Mouse (Mus musculus): ENCODE results near the gene Hipk2. TPM values are rescaled to one million over a fixed set of nuclear protein-coding genes. Genes with fewer than 3 reads are reported as not detected.

The Hipk2 gene
- polyA plus RNA-seq, 2 experiments = 11.9 to 12.3 TPM

GRCm38 (mm10) chr6:38893615-38894014, 17.6 kb upstream of the Hipk2 start:
- WGBS = 74% methylated on average over 3 of the region's 3 CpGs
- no peak overlapping the region for H3K9ac ChIP-seq (ENCODE audit: low read depth, low read length, severe bottlenecking)
- no peak overlapping the region for H3K4me3 ChIP-seq (replicated peaks; ENCODE audit: low read length)
- H3K27me3 ChIP-seq (ENCODE audit: control insufficient read depth, insufficient read depth, low read length) = no peaks in the 10 kb centered on the region
- no peaks in the 10 kb centered on the region for H3K4me1 ChIP-seq (ENCODE audit: control insufficient read depth, insufficient read depth, low read length)
- H3K27ac ChIP-seq (replicated peaks; ENCODE audit: low read depth, low read length) = no peak overlapping the region
- H3K9me3 ChIP-seq (ENCODE audit: control insufficient read depth, low read length) = no peaks in the 10 kb centered on the region
- H3K4me2 ChIP-seq (replicated peaks; ENCODE audit: low read depth, low read length, severe bottlenecking) = no peak overlapping the region
- DNase-seq (ENCODE audit: low spot score) (no peak), ATAC-seq (ENCODE audit: low FRiP score, low read depth) (no peak)
- no peaks in the 10 kb centered on the region for H3K36me3 ChIP-seq (ENCODE audit: control insufficient read depth, insufficient read depth, low read length)
- no peak for TF ChIP-seq POLR2A (IDR thresholded peaks at IDR 0.05; ENCODE audit: borderline replicate concordance, extremely low read depth, insufficient read depth, insufficient read length)

- Histone ChIP-seq H3K9me3 (ENCODE audit: control insufficient read depth, low read length) (no peaks in the 10 kb centered on the region), H3K4me2 (replicated peaks; ENCODE audit: low read depth, low read length, severe bottlenecking) (no peak overlapping the region), H3K4me3 (replicated peaks; ENCODE audit: low read length) (no peak overlapping the region), H3K27me3 (ENCODE audit: control insufficient read depth, insufficient read depth, low read length) (no peaks in the 10 kb centered on the region), H3K9ac (ENCODE audit: low read depth, low read length, severe bottlenecking) (no peak overlapping the region), H3K36me3 (ENCODE audit: control insufficient read depth, insufficient read depth, low read length) (no peaks in the 10 kb centered on the region), H3K4me1 (ENCODE audit: control insufficient read depth, insufficient read depth, low read length) (no peaks in the 10 kb centered on the region), H3K27ac (replicated peaks; ENCODE audit: low read depth, low read length) (no peak overlapping the region)
- WGBS = 63% methylated on average over 2 of the region's 2 CpGs
- TF ChIP-seq POLR2A (IDR thresholded peaks at IDR 0.05; ENCODE audit: borderline replicate concordance, extremely low read depth, insufficient read depth, insufficient read length) = no peak
- DNase-seq (ENCODE audit: low spot score) = no peak
- ATAC-seq (ENCODE audit: low FRiP score, low read depth) = no peak
Measured at GRCm38 (mm10) chr6:38892017-38892416, 16.1 kb upstream of the Hipk2 start.

DNA sequence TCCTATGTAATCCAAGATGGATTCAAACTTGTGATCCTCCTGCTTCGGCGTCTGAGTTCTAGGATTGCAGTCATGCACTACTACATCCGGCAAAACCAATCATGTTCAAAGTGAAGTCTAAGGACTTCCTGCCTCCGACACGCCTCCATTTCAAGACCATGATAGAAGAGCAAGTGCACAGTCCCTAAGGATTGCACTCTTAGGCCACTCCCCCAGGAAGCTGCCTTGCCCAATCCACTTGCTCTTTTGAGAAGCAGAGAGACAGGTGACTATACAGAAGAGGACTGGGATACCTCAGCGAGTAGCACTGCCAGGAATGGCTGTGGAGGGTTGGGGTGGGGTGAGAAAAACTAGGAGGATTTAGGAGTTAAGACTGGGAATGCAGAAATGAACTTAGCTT, 13.2 kb upstream of the Hipk2 start:
- no peak overlapping the region for H3K4me3 ChIP-seq (replicated peaks; ENCODE audit: low read length)
- WGBS = 76% methylated on average over 6 of the region's 6 CpGs
- no peaks in the 10 kb centered on the region for H3K27me3 ChIP-seq (ENCODE audit: control insufficient read depth, insufficient read depth, low read length)
- H3K36me3 ChIP-seq (ENCODE audit: control insufficient read depth, insufficient read depth, low read length) = no peaks in the 10 kb centered on the region
- H3K9ac ChIP-seq (ENCODE audit: low read depth, low read length, severe bottlenecking) = no peak overlapping the region
- ATAC-seq (ENCODE audit: low FRiP score, low read depth) (no peak), DNase-seq (ENCODE audit: low spot score) (no peak)
- no peak for TF ChIP-seq POLR2A (IDR thresholded peaks at IDR 0.05; ENCODE audit: borderline replicate concordance, extremely low read depth, insufficient read depth, insufficient read length)
- no peaks in the 10 kb centered on the region for H3K9me3 ChIP-seq (ENCODE audit: control insufficient read depth, low read length)
- H3K27ac ChIP-seq (replicated peaks; ENCODE audit: low read depth, low read length) = no peak overlapping the region
- H3K4me1 ChIP-seq (ENCODE audit: control insufficient read depth, insufficient read depth, low read length) = no peaks in the 10 kb centered on the region; the same call in 1 of the 2 replicates
- no peak overlapping the region for H3K4me2 ChIP-seq (replicated peaks; ENCODE audit: low read depth, low read length, severe bottlenecking)

DNA sequence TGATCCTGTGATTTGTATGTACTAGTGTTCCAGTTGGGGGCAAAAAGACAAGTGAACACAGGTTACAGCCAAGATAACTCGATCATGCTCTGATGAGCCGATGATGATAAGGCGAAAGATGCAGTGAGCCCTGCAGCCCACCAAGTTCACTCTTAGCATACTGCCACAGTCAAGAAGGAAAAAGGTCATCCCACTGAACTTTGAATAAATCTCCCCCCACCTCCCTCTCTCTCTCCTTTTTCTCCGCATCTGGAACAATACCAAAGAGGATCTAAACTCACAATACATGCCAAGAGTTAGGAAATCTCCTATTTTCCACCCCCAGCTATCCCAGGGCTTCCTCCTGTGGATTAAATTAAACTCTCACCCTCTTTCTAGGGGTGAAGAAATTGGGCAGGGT, 11.5 kb upstream of the Hipk2 start:
- Histone ChIP-seq H3K36me3 (ENCODE audit: control insufficient read depth, insufficient read depth, low read length) (no peaks in the 10 kb centered on the region), H3K27me3 (ENCODE audit: control insufficient read depth, insufficient read depth, low read length) (no peaks in the 10 kb centered on the region), H3K4me3 (replicated peaks; ENCODE audit: low read length) (no peak overlapping the region), H3K4me2 (replicated peaks; ENCODE audit: low read depth, low read length, severe bottlenecking) (no peak overlapping the region), H3K9me3 (ENCODE audit: control insufficient read depth, low read length) (no peaks in the 10 kb centered on the region), H3K9ac (ENCODE audit: low read depth, low read length, severe bottlenecking) (no peak overlapping the region), H3K27ac (replicated peaks; ENCODE audit: low read depth, low read length) (no peak overlapping the region), H3K4me1 (ENCODE audit: control insufficient read depth, insufficient read depth, low read length) (peaks cover 15% of the 10 kb centered on the region)
- TF ChIP-seq POLR2A (IDR thresholded peaks at IDR 0.05; ENCODE audit: borderline replicate concordance, extremely low read depth, insufficient read depth, insufficient read length) = no peak
- ATAC-seq (ENCODE audit: low FRiP score, low read depth) (no peak), DNase-seq (ENCODE audit: low spot score) (no peak)
- 89% methylated on average over 4 of the region's 4 CpGs for WGBS

DNA sequence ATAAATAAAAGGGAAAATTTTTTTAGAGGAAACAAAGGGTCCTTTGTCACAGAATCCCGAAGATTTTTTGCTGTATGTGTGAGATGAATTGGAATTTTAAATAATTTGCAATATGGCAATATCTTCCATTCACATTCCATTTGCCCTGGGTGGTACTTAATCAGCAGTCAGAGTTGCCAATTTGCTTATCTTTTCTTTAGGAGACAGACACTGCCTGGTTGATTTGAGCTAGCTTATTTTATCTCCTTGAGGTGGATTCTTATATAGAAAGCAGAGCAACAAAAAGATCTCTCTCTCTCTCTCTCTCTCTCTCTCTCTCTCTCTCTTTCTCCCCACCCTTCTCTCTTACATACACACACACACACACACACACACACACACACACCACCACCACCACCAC, 9.2 kb upstream of the Hipk2 start:
- no peak overlapping the region for H3K4me3 ChIP-seq (replicated peaks; ENCODE audit: low read length)
- ATAC-seq (ENCODE audit: low FRiP score, low read depth) (no peak), DNase-seq (ENCODE audit: low spot score) (no peak)
- no peaks in the 10 kb centered on the region for H3K36me3 ChIP-seq (ENCODE audit: control insufficient read depth, insufficient read depth, low read length)
- H3K9ac ChIP-seq (ENCODE audit: low read depth, low read length, severe bottlenecking) = no peak overlapping the region
- TF ChIP-seq POLR2A (IDR thresholded peaks at IDR 0.05; ENCODE audit: borderline replicate concordance, extremely low read depth, insufficient read depth, insufficient read length) = no peak
- 76% methylated on average over 1 of the region's 1 CpGs for WGBS
- H3K27me3 ChIP-seq (ENCODE audit: control insufficient read depth, insufficient read depth, low read length) = no peaks in the 10 kb centered on the region
- peaks cover 15% of the 10 kb centered on the region for H3K4me1 ChIP-seq (ENCODE audit: control insufficient read depth, insufficient read depth, low read length)
- H3K9me3 ChIP-seq (ENCODE audit: control insufficient read depth, low read length) = no peaks in the 10 kb centered on the region
- no peak overlapping the region for H3K27ac ChIP-seq (replicated peaks; ENCODE audit: low read depth, low read length)
- H3K4me2 ChIP-seq (replicated peaks; ENCODE audit: low read depth, low read length, severe bottlenecking) = no peak overlapping the region

DNA sequence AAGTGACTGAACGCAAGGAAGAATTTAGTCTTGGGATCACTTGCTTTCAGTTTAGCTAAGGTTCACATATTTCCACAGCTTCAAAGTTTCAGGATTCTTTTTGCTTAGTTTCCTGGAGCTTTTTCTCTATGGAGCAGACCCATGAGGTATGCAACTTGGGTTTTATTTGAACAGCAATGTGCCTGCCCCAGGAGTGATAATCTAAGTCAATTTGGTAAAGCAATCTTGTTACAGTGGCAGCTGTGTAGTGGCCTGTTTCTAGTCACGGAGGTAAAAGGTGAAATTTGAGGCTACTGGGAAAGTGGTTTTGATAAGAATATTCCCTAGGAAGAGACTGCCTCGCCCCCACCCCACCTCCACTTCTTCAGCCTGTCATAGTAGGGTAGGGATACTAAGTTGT, 8.5 kb upstream of the Hipk2 start:
- WGBS = 59% methylated on average over 3 of the region's 3 CpGs
- no peak for DNase-seq (ENCODE audit: low spot score)
- H3K4me3 ChIP-seq (replicated peaks; ENCODE audit: low read length) = no peak overlapping the region
- no peak overlapping the region for H3K4me2 ChIP-seq (replicated peaks; ENCODE audit: low read depth, low read length, severe bottlenecking)
- no peak overlapping the region for H3K9ac ChIP-seq (ENCODE audit: low read depth, low read length, severe bottlenecking)
- no peaks in the 10 kb centered on the region for H3K36me3 ChIP-seq (ENCODE audit: control insufficient read depth, insufficient read depth, low read length)
- no peaks in the 10 kb centered on the region for H3K9me3 ChIP-seq (ENCODE audit: control insufficient read depth, low read length)
- no peaks in the 10 kb centered on the region for H3K27me3 ChIP-seq (ENCODE audit: control insufficient read depth, insufficient read depth, low read length)
- H3K4me1 ChIP-seq (ENCODE audit: control insufficient read depth, insufficient read depth, low read length) = peaks cover 15% of the 10 kb centered on the region
- no peak for TF ChIP-seq POLR2A (IDR thresholded peaks at IDR 0.05; ENCODE audit: borderline replicate concordance, extremely low read depth, insufficient read depth, insufficient read length)
- H3K27ac ChIP-seq (replicated peaks; ENCODE audit: low read depth, low read length) = no peak overlapping the region
- ATAC-seq (ENCODE audit: low FRiP score, low read depth) = no peak

All from limb, embryonic 14.5 days (tissue).